Mouse (Mus musculus) adrenal gland, postnatal 14 days (tissue): ENCODE measurements around the gene Smc1b. TPM values are rescaled to one million over a fixed set of nuclear protein-coding genes. Genes with fewer than 3 reads are reported as not detected.
A peak's percentile ranks its signal among the peaks of the same experiment; 100 is the strongest.

Experiments used
- DNase-seq: peaks from one replicate; pipeline ENCODE4 v3.0.0; 2021; ENCODE audit warnings: mixed read lengths
- long read RNA-seq, 2 experiments: library from polyadenylated mRNA; stranded (forward); transcript quantifications; one replicate each; pipeline ENCODE4 v2.0.0; 2021
- total RNA-seq: library from RNA; stranded (reverse); gene quantifications from 2 replicates; pipeline ENCODE4 v1.2.3, GENCODE M21; 2021

Gene Smc1b
- total RNA-seq, result 0.11 and 0.41 TPM in 2 replicates
- long read RNA-seq, experiment 1, result 0 reads
- long read RNA-seq, experiment 2, result 0 reads

DNA sequence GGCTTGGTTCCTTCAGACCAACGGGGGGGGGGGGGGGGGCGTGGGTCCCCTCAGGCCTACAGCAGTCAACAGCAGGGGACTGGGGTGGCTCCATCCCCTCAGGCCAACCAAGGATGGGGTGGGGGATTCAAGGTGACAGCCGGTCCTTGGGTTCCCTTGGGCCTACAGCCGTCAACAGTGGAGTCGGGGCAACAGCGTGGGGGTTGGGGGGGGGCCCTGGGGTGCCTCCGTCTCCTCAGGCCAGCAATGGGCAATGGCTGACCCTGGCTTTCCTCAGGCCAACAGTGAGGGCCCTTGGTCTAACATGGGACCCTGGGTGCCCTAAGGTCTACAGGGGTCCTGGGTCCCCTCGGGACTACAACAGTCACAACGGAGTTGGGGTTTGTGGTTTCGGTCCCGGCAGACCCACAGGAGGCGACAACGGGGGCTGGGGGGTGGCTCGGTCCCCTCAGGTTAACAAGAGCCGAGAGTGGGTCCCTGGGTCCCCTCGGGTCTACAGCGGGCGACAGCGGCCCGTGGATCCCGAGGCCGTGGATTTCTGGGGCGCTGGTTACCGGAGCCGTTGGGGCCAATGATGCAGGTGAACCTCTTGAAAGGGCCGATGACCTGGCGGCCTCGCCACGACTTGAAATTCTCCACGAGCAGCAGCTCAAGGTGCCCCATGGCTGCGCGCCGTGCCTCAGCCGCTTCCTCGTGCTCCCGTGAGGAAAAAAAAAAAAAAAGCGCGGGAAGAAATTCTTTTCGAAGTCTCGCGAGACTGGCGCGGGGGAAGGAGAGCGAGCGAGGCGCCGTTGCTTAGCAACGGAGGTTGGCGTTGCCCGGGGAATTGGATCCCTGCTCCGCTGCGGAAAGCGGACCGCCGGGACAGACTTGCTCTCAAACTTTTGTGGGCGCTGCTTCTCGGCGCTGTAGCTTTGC lies at the start of gene Smc1b, which contains the start of gene Ribc2:
TSS of gene Smc1b (minus strand) at position 690 of the 918 bp plus-strand sequence.
TSS of gene Ribc2 (plus strand) at position 804 of the 918 bp plus-strand sequence.
- DNase-seq, result peak; percentile 77

DNA sequence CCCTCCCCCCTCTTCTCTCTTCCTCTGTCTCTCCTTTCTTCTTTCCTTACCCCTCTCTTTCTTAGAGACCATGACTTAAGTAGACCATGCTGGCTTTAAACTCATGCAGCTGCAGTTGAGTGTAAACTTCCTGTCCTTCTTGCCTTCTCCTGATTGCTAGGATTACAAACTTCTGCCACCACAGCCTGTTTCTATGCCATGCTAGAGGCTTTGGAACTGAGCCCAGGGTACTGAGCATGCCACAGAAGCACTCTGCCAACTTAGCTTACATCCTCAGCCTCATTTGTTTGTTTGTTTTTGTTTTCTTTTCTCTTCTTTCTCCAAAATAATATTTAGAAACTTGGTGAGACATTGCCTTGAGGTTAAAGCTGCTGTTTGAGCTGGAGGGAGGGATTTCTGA lies 48.6 kb upstream of the Smc1b start:
- no peak for DNase-seq

DNA sequence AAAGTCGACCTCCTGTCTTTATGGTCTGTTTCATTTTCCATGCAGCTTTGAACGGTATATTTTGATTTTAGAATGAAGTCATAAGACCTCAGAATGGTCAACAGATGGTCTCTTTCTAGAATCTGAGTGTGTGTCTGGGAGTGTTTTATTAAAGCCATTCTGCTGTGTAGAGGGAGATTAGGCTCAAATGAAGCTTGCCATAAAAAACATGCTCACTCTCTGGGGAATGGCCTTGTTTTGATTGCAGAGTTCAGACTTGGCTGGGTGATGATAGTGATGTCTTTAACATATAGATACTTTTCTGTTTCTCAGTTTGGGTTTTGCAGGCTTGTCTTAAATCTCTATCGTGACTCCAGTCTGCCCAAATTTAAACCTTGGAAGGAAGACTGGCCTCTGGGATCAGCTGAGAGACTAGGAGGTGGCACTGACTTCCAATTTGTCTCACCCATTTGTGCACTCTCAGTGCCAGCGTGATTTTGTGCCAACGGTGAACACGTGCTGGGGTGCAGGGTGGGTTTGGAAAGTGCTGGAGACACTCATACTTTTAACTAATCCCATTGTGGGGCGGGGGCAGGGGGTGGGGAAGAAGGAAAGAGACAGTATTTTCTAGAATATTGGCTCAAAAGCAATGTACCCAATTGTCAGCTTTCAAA lies 47.9 kb upstream of the Smc1b start:
- no peak for DNase-seq

DNA sequence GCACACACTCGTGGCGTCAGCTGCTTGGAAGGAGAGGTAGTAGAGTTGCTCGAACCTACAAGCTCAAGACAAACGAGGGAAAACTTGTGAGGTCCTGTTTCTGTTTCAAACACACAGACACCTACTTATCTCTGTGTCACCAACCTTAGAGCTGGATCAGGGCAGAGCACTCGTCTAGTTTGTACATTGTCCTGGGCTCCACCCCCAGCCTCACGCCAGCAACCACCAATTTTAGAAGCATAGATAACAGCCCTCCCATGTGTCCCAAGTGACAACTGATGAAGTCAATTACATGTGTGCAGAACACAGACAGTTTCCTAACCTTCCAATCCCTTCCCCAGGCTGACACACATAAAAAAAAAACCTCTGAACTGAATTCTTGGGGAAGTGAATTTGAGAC lies 46.4 kb upstream of the Smc1b start:
- no peak for DNase-seq

DNA sequence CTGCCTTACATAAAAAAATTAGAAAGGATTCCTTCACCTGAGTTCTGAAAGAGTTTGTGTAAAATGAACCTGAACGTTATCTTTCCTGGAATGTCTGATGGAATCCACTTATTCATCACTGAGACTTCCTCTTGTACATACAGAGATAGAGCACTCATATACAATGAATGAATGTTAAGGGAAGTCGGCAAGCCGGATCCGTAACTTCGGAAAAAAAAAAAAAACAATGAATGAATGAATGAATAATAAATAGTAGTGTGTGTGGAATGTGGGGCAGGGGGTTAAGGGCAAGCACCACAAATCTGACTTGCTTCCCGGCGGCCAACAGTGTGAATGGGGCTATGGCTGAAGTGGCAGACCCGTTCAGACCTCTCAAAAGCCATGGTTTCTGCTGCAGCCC lies 45.8 kb upstream of the Smc1b start:
- peak; percentile 46 for DNase-seq

DNA sequence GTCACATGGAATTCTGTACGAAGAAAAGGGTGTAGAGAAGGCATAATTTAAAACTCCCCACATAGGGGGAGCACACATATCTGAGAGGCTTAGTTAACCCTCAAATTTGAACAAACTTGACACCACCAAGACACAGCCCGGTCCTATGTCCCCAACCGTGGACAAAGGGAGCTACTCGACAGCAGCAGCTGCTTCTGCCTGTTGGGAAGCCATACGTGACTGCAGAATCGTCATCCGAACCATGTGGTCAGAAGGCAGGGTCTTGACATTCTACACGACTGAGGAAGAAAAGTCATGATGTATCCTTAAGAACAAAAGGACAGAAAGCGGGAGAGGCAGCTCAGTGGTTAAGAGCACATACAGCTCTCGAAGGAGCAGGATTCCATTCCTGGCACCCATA lies 42.3 kb upstream of the Smc1b start:
- no peak for DNase-seq

DNA sequence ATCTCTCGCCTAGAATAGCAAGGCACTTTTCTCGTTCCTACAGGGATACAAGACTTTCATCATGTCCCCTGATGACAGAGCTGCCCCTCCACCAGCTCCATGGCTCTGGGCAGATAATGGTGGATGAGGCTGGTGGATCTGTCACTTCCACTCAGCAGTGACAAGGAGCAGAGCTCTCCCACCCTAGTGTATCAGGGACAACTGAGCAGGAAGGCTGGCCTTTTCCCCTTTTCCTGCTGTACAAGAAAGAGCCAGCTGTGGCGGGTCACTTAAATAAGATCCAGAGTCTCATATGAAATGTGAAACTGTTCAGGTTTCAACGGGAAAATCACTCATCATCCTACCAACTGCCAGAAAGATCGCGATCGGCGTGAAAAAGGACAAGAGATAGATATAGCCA lies 41.7 kb upstream of the Smc1b start:
- no peak for DNase-seq

DNA sequence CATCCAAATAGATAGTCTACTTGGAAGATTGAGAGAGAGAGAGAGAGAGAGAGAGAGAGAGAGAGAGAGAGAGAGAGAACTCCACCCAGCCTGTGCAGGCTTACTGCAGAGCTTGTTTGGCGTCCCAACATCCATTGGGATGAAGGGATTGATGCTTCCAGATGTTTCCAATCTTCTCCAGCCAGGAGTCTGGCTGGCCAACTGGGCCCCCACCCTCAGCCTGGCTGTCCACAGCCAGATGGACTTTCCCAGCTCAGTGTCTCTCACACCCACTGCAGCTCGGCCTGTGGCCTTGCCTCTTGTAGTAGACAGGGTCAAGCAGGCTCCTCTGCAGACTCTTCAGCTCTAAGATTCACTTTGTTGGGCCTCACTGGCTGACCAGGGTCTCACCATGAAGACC lies 40.3 kb upstream of the Smc1b start:
- DNase-seq, result no peak

DNA sequence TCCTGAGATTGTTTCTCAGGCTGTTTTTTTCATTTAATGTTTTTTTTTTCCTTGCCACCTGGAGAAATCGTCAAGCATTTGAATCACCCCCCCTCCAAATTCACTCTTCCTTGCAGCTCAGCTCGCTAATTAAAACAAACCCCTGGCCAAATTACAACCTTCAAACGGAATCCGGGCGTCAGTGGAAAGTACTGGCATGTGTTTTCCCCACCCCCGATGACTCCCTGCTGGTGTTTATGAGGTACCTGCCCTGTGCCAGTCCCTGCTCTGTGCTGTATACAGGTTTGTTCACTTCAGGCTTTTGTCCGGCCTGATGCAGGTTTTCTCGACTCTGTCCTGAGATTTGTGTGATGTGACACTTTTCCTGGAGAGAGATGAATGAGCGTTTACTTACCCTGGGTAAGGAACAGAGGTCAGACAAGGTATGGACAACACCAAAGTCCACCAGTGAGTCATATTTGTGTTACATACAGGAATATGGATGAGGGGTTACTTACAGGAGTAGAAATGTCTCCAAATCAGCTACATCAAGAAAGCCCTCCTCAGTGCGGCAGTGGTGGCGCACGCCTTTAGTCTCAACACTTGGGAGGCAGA lies 35.4 kb upstream of the Smc1b start:
- no peak for DNase-seq

DNA sequence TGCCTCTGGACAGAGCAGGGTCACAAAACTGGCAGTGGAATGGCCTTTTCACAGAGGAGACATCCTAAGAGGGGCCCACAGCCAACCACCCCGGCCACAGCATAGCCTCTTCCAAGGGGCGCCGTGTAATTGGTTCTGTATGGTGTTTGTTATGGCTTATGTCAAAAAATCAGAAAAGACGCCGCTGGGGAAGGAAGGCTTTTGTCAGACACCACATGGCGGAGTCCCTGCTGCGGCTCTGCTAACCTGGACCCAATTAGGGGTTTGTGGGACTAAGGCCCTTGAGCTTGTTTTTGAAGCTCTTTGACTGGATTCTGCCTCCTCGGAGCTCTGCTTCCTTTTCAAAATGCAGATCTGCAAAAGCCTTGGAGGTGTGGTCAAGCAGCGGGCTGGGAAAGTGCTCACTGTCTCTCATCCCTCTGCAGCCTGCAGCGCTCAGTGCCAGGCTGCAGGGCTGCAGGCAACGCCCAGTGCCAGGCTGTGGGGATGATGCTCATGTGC lies 34.7 kb upstream of the Smc1b start:
- no peak for DNase-seq

DNA sequence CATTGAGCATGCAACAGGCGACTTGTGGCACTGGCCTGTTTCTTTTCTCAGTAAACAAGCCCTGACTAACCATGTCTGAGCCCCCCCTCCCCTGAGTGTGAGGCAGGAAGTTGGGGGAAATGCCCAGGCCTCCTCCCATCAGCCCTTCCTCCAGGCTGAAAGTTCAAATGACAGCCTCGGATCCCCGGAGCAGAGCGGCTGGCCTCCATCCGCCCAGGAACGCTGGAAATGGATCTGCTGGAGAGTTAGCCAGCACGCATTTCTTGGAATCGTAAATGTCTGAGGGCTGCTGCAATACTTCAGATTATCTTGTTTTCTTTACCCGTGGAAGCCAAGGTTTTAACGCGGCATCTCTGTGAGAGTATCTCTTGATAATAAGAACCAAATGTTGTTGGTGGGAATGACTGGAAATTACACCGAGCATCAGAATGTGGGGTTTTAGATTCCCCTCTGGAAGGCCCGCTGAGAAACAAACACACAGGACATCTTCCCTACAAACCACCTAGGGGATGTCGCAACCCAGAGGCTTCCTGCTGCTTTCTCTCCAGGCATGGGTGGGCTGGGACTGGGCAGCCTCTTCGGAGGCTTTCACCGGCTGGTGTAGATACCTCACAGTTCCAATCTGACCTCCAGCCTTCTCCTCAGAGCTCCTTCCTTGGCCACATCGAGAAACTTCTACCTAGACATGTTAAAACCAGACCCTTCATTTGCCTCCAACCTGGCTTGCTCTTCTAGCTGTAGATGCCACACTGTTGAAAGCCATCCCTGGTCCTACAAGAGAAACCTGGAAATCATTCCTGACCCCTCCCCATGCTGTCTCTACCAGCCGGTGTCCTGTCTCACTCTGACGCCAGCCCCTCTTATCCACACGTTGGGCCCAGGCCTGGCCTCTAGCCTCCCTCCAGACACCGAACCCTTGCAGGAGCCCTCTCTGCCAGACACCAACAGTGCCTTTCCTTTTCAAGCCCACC lies 31.2 kb upstream of the Smc1b start:
- peak; percentile 10 for DNase-seq

DNA sequence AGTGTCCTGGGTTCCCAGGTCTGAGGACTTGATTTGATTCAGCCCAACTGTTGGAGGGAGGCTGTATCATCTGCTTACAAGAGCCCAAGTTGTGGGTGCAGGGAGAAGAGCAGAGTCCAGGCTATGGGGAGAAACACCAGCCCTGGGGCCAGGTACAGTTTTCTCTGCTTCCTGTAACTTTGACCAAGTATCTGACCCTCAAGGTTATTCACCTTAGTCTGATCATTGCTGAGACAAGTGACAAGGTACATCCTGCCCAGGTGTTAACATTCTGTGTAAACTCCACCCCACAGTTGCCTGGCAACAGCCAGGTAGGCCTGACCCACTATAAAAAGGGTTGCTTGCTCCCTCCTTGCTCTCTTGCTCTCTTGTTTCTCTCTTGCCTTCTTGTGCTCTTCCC lies 29.7 kb upstream of the Smc1b start:
- no peak for DNase-seq

DNA sequence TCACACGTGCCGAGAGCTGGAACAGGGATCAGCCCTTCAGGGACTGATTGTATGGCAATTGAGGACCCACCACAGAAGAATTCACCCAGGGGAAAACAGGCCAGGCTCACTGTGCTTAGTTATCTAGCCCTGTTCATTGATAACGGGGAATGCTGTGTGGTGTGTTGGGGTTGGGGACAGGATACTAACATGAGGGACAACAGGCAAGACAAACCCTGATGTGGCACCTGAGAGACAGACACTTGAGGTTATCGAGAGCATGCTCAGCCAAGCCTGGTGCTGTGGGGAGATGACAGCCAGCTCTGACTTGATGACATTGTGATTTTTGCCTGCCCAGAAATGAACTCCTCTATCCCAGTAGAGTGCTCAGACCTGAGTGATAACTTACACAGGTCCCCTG lies 24.4 kb upstream of the Smc1b start:
- DNase-seq, result no peak

DNA sequence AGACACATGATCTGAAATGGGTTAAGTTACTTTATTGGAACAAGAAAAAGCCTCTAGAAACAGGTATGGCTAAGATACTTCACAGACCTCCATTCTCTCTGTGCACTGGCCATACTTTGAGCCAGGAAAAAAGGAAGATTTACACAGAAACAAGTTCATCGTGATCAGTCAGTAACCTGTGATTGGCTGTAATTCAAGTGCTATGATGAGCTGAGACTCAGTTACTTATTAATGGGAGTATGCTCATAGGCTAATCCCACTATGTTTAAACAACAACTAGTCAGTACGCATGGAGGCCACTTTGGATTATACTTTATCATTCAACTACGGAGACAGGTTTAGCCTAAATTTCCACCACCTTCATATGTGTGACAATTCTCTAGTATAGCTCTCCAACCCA lies 22.3 kb upstream of the Smc1b start:
- no peak for DNase-seq

DNA sequence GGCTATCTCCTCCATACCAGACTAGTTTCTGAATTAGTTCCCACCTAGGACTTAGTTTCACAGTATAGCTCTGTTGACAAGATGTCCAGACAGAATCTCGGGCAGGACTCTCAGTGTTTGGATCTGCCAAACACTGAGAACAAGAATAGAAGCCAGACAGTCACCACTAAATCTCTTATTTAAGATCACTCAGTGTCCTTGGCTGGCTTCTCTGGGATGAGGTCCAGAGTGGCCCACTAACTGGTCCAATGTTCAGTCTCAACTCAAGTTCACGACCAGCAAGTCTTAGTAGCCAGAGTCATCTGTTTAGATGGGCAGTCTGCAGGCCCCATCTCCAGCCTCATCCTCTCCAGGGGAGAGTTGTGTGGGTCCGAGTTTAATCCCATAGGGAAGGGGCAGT lies 20.8 kb upstream of the Smc1b start:
- no peak for DNase-seq

DNA sequence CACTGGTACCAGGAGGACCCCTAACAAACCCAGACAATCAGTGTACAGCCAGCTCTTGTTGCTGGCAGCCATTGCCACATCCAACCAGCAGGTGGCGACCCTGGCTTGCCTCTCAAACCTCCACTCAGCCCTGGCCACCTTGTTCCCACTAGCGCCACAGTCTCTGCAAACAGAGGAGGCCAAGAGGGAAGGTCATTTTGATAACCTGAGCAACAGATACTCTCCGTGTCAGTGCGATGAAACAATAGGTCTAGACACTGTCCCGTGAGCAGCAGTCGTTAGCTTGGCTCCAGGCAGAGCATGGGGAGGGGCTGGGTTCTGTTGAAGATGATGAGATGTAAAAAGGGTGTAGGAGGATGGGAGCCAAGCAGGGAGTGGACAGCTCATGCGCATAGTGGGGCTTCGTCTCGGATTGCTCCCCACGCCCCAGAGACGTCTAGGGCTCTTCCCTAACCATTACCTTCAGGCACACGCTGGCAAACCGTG lies 19.7 kb upstream of the Smc1b start:
- DNase-seq, result peak; percentile 84

DNA sequence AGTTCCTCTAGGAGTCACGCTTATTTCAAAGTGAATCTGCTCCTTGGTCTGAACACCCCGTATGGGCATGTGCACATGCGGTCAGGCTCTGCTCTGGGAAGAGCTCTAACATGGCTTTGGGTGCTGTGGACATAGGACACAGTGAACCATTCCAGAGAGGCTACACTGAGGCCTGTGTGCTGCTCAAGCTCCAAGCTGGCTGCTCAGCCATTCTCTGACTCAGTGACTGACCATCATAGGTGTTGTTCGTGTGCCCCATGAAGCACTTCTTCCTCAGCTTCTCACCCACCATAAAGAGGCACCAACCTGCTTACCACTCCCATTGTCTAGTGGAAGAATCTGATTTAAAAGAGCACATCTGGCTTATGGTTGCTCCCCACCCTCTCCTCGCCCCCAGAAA lies 12.5 kb upstream of the Smc1b start:
- DNase-seq, result no peak

DNA sequence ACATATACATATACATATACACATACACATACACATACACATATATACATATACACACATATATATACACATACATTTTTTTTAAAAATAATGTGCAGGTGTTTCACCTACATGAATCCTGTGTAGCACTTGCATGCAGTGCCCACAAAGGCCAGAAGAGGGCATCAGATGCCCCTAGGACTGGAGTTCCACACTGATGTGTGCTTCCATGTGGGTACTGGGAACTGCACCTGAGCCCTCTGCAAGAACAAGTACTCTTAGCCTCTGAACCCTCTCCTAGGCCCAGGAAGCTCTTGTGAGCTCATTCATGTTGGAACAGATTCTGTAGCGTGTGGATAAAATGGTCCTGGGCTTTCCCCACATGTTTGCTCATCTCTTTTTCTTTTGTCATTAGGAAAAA lies 12.0 kb upstream of the Smc1b start:
- no peak for DNase-seq

DNA sequence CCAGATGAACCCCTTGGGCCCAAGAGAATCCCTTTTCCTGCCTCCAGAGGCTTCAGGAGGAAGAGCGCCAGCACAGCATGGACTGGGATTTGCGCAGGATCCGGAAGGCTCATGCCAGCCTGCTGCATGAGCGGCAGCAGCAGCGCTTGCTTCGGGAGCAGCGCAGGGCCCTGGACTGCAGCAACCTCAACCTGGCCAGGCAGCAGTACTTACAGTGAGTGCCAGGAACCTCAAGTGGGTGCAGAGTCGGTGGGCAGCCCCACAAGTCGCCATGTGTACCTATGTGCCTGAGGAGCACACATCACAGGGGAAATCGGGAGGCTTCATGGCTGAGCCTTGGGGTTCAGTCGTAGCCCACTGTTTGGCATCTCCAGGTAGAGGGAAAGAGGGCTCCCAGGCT lies 11.4 kb upstream of the Smc1b start:
- DNase-seq, result no peak

DNA sequence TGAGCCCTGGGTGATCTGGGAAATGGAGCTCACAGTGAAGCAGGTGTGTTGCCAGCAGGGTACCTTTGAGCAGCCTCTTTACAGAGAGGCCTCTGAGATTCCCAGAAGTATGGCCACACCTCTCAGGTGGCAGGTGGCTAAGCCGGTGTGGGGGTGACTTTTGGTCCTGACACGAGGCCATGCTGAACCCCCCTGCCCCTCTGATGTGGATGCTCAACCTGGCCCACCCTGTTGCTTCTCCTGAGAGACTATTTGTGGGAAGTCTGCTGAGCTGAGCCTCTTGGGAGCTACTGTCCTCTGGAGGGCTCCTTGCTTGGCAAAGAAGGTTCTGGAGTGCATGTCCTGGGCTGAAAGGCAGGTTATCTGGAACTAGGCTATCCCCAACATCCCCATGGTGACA lies 10.7 kb upstream of the Smc1b start:
- no peak for DNase-seq

DNA sequence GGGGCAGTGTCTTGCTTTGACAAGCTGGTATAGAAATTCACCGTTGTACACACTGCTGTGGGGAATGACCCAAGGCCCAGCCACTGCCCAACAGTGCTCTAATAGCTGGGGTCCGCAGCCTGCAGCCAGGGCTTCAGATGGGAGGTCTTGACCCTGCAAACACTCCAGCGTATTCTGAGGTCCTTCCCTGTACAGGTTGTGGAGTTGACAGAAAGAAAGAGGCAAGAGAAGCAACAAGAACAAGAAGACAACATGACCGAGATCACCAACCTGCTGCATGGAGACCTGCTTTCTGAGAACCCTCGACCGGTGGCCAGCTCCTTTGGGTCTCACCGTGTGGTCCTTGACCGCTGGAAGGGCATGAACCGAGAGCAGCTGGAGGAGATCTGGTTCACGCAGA lies 9.5 kb upstream of the Smc1b start:
- no peak for DNase-seq

DNA sequence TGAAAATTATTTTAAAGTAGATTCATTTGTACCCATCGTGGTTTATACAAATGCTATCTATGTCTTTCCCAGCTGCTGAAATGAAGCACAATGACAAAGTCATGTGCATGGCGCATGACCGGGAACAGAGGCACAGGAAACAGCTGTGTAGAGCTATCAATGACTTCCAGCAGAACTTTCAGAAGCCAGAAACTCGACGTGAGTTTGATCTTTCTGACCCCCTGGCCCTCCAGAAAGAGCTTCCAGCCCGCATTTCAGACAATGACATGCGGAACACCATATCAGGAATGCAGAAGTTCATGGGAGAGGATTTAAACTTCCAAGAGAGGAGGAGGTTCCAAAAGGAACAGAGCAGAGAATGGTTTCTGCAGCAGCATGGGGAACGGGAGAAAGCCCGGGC lies 3.4 kb upstream of the Smc1b start:
- DNase-seq, result no peak
